Comparison of ENCODE assay signal across 16 mouse cellular contexts in the genomic region with DNA sequence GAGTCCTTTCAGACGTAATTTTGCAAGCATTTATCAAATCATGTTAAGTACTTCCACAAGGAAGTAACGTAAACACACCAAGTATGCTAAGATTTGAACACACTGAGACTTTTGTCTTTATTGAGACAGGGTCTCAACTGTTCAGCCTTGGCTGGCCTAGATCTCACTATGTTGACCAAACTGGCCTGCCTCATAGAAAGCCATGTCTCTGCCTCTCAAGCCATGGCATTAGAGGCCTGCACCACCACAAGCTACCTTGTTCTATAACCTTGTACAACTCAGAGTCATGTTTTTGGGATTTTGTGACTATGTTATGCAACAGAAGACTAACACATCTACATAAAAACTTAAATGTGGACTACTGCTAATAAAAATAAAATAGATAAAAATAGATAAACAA.
"Had no signal": no experiment of that assay in that cellular context is flagged by ENCODE, and none has a peak within 500 bp of the region (broad histone marks: within the 10 kb centered on the region; RNA-seq: fewer than 3 reads in every experiment).

No protein-coding gene starts in this region.

- H3K9me3 ChIP-seq: neural tube, embryonic 13.5 days; neural tube, embryonic 15.5 days; stomach, embryonic 15.5 days had no signal

- H3K4me3 ChIP-seq: neural tube, embryonic 13.5 days; neural tube, embryonic 15.5 days; stomach, embryonic 15.5 days had no signal

- H3K27me3 ChIP-seq: neural tube, embryonic 13.5 days; neural tube, embryonic 15.5 days; stomach, embryonic 15.5 days had no signal

- H3K4me2 ChIP-seq: neural tube, embryonic 13.5 days; neural tube, embryonic 15.5 days; stomach, embryonic 15.5 days had no signal

- DNase-seq: retina, postnatal 1 day; right cerebral cortex, adult 18-20 months; right cerebral cortex, postnatal 14 days; right cerebral cortex, postnatal 25 days; right cerebral cortex, postnatal 4 days; spleen, adult 18-20 months; thymus, adult 18-20 months; thymus, adult 2 months; thymus, postnatal 14 days; thymus, postnatal 25 days; thymus, postnatal 36 days; thymus, postnatal 4 days had no signal

- H3K27ac ChIP-seq: neural tube, embryonic 13.5 days; neural tube, embryonic 15.5 days; stomach, embryonic 15.5 days; stomach, postnatal 0 days had no signal

- H3K4me1 ChIP-seq: neural tube, embryonic 13.5 days; neural tube, embryonic 15.5 days; stomach, embryonic 15.5 days had no signal

- H3K9ac ChIP-seq: neural tube, embryonic 13.5 days; neural tube, embryonic 15.5 days; stomach, embryonic 15.5 days had no signal
